24 mouse cellular contexts compared by ENCODE assay signal in genomic region chr17:46021760-46022159, GRCm38 (mm10). TPM values are rescaled to one million over a fixed set of nuclear protein-coding genes. Genes with fewer than 3 reads are reported as not detected.
A peak's percentile ranks its signal among the peaks of the same experiment; 100 is the strongest.
DNase-seq lines count a peak whose midpoint lies in the region; ATAC-seq lines count a peak whose summit lies in the region.
"Had no signal": no experiment of that assay in that cellular context is flagged by ENCODE, and none has a peak within 500 bp of the region (broad histone marks: within the 10 kb centered on the region; RNA-seq: fewer than 3 reads in every experiment).

No protein-coding gene starts in this region.

- no peaks in the 10 kb centered on the region for H3K9me3 ChIP-seq in limb, embryonic 13.5 days
- no peaks in the 10 kb centered on the region for H3K9me3 ChIP-seq in limb, embryonic 10.5 days (replicated peaks)
- H3K9me3 ChIP-seq: embryonic facial prominence, embryonic 10.5 days; embryonic facial prominence, embryonic 12.5 days; forebrain, embryonic 13.5 days; forebrain, embryonic 15.5 days; G1E had no signal

- no peaks in the 10 kb centered on the region for H3K27me3 ChIP-seq in limb, embryonic 13.5 days
- no peaks in the 10 kb centered on the region for H3K27me3 ChIP-seq in limb, embryonic 10.5 days (ENCODE audit: low read depth, poor library complexity, severe bottlenecking)
- H3K27me3 ChIP-seq: CH12.LX; embryonic facial prominence, embryonic 12.5 days; forebrain, embryonic 13.5 days; forebrain, embryonic 15.5 days; Patski had no signal

- peak; percentile 45 for DNase-seq in adrenal gland, postnatal 10 days
- no peak for DNase-seq in adrenal gland, postnatal 36 days
- peak; percentile 89 for DNase-seq in heart, adult 11 months
- DNase-seq in heart, postnatal 36 days = no peak
- DNase-seq in limb, embryonic 10.5 days (ENCODE audit: low spot score) = no peak
- DNase-seq: adrenal gland, adult 8-10 months; adrenal gland, postnatal 25 days; B cell, adult 2 months; cerebellum, adult 11-12 months; cerebellum, adult 2 months; cerebellum, adult 9-10 months; cerebellum, postnatal 10 days; cerebellum, postnatal 25 days; forebrain, postnatal 0 days had no signal

- H3K9ac ChIP-seq in limb, embryonic 13.5 days = 0 out of 2 replicates have a peak overlapping the region, but pooled peaks have one; percentile 8
- H3K9ac ChIP-seq: embryonic facial prominence, embryonic 12.5 days; forebrain, embryonic 13.5 days; forebrain, embryonic 15.5 days; forebrain, postnatal 0 days had no signal

- H3K36me3 ChIP-seq in limb, embryonic 13.5 days = peaks cover 94% of the 10 kb centered on the region
- peaks cover 97% of the 10 kb centered on the region for H3K36me3 ChIP-seq in limb, embryonic 10.5 days

- no peak for ATAC-seq in limb, embryonic 13.5 days (ENCODE audit: low FRiP score, low read depth)
- ATAC-seq: activated CD4-positive, CD25-positive, alpha-beta regulatory T cell, adult 4 months; CD4-positive, CD25-positive, alpha-beta regulatory T cell, adult 4 months; forebrain, embryonic 13.5 days; forebrain, embryonic 15.5 days; forebrain, postnatal 0 days; Patski had no signal

- 96% methylated on average over 9 of the region's 9 CpGs for WGBS in limb, embryonic 13.5 days
- WGBS in limb, embryonic 10.5 days = 97% methylated on average over 9 of the region's 9 CpGs

- intact Hi-C loops in heart, postnatal 36 days (cut with DNase I) = no loop called here

- H3K4me3 ChIP-seq in limb, embryonic 13.5 days = no peak overlapping the region
- H3K4me3 ChIP-seq in limb, embryonic 10.5 days = no peak overlapping the region
- H3K4me3 ChIP-seq: embryonic facial prominence, embryonic 10.5 days; embryonic facial prominence, embryonic 12.5 days; forebrain, embryonic 13.5 days; forebrain, embryonic 15.5 days had no signal

- no peak overlapping the region for H3K4me2 ChIP-seq in limb, embryonic 13.5 days (replicated peaks)
- H3K4me2 ChIP-seq: embryonic facial prominence, embryonic 12.5 days; forebrain, embryonic 13.5 days; forebrain, embryonic 15.5 days had no signal

- peaks cover 10% of the 10 kb centered on the region for H3K4me1 ChIP-seq in limb, embryonic 13.5 days
- 0 out of 2 replicates have a peak, but pooled peaks cover 19% of the 10 kb centered on the region for H3K4me1 ChIP-seq in limb, embryonic 10.5 days

- no peak overlapping the region for H3K27ac ChIP-seq in limb, embryonic 13.5 days
- no peak overlapping the region for H3K27ac ChIP-seq in limb, embryonic 10.5 days
- H3K27ac ChIP-seq: embryonic facial prominence, embryonic 10.5 days; embryonic facial prominence, embryonic 12.5 days; forebrain, embryonic 13.5 days; forebrain, embryonic 15.5 days had no signal

RNA-seq across cellular contexts. Expression of gene Vegfa, which starts 10.4 kb away (rescaled TPM):
- 100 to 1,000 TPM; 305 to 366 TPM for total RNA-seq in adrenal gland, postnatal 10 days (2021)
- total RNA-seq in adrenal gland, postnatal 36 days (2021) = 100 to 1,000 TPM; 330 to 830 TPM
- 100 to 1,000 TPM; 203 to 277 TPM for total RNA-seq in heart, postnatal 36 days (2021)
- 4.3 and 4.6 TPM in 2 replicates for polyA plus RNA-seq in limb, embryonic 13.5 days (2015; fragmentation: Nextera tagmentation; extraction: Ambion mirVana)
- polyA plus RNA-seq in limb, embryonic 10.5 days (2016; fragmentation: Nextera tagmentation; extraction: Ambion mirVana) = 2.0 and 3.1 TPM in 2 replicates
- polyA plus RNA-seq: activated CD4-positive, CD25-positive, alpha-beta regulatory T cell, adult 4 months; CD4-positive, CD25-positive, alpha-beta regulatory T cell, adult 4 months had no signal

Comparison
In these comparisons a context has a peak if more than half of its experiments do, and no peak if none do; other contexts are left out.
1. DNase-seq: peak in adrenal gland, postnatal 10 days (single experiment) and heart, adult 11 months (single experiment); none in adrenal gland, postnatal 36 days (0 of 2), heart, postnatal 36 days (0 of 2) and limb, embryonic 10.5 days (single experiment).